Mouse (Mus musculus): ENCODE data around the gene Dnase1l2. TPM values are rescaled to one million over a fixed set of nuclear protein-coding genes. Genes with fewer than 3 reads are reported as not detected.
A peak's percentile ranks its signal among the peaks of the same experiment; 100 is the strongest.

Gene Dnase1l2
- polyA plus RNA-seq, 1 experiment from 2014 or later, result 1.3 TPM

DNA sequence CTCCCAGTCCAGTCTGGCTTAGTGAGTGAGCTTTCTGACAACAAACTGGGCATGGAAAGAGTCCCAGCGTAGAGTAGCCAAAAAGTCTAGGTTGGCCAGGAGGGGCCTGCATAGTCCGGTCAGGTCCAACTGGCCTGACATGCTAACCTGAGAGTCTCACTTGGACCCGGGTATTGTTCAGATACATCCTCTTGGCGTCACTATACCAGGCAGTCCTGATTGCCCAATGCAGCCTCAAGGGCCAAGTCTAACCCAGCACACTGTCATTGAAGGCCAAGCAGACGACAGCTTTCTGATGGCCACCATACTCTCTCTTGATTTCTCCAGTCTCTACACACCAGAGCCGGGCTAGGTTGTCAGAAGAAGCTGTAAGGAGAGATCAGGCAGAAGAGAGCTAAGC lies 32.7 kb upstream of the Dnase1l2 start:
- WGBS, result 91% methylated on average over 6 of the region's 6 CpGs
- no peak for ATAC-seq (replicated peaks; ENCODE audit: low FRiP score)
- Histone ChIP-seq H3K4me1 (replicated peaks; ENCODE audit: control insufficient read depth, insufficient read depth, low read length) (peaks cover 29% of the 10 kb centered on the region), H3K27ac (ENCODE audit: low read depth, low read length) (no peak overlapping the region), H3K27me3 (replicated peaks; ENCODE audit: control insufficient read depth, insufficient read depth, low read length) (no peaks in the 10 kb centered on the region), H3K4me3 (ENCODE audit: low read depth, low read length) (no peak overlapping the region), H3K9ac (ENCODE audit: low read depth, low read length) (no peak overlapping the region), H3K4me2 (no peak overlapping the region), H3K9me3 (ENCODE audit: control insufficient read depth, low read length) (no peaks in the 10 kb centered on the region), H3K36me3 (ENCODE audit: control insufficient read depth, insufficient read depth, low read length) (peaks cover 24% of the 10 kb centered on the region)
- DNase-seq (ENCODE audit: low spot score), result no peak

GRCm38 (mm10) chr17:24474557-24474956 lies 31.7 kb upstream of the Dnase1l2 start:
- ATAC-seq (replicated peaks; ENCODE audit: low FRiP score) (no peak), DNase-seq (ENCODE audit: low spot score) (no peak)
- Histone ChIP-seq H3K36me3 (ENCODE audit: control insufficient read depth, insufficient read depth, low read length) (peaks cover 24% of the 10 kb centered on the region), H3K9ac (ENCODE audit: low read depth, low read length) (no peak overlapping the region), H3K4me2 (no peak overlapping the region), H3K9me3 (ENCODE audit: control insufficient read depth, low read length) (no peaks in the 10 kb centered on the region), H3K4me3 (ENCODE audit: low read depth, low read length) (no peak overlapping the region), H3K4me1 (replicated peaks; ENCODE audit: control insufficient read depth, insufficient read depth, low read length) (peaks cover 26% of the 10 kb centered on the region), H3K27ac (ENCODE audit: low read depth, low read length) (no peak overlapping the region), H3K27me3 (replicated peaks; ENCODE audit: control insufficient read depth, insufficient read depth, low read length) (no peaks in the 10 kb centered on the region)
- WGBS, result 78% methylated on average over 5 of the region's 5 CpGs

DNA sequence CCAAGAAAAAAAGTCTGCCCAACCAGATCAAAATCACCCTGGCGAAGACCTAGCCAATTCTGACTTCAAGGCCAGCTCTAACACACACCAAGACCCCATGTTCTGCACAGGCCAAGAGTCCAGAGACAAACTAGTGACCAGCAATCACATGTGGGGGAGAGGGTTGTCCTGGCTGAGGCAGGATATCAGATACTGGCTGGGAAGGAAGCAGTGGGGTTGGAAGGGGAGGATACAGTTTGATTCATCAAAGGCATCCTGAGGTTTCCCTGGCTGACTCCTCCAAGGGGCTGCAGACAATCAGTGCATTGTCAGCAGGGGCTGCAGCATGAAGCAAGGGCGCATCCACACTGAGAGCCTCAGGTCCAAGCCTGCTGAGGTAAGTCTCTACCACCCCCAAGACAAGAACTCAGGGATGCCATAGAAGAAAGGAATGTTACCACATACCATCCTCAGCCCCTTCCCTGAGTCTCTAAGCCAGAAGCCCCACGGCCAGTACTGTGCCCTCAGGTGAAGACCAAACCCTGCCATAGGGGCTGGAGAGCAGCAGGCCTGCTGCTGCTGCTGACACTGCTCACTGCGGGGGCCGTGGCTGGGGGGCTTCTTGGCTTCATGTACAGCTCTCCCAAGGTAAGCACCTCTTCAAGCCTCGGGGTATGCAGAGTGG lies 30.8 kb upstream of the Dnase1l2 start, which contains the start of gene Bricd5:
Gene Bricd5, plus strand, starts transcription at position 273 of the 664 bp plus-strand sequence.
- Histone ChIP-seq H3K9me3 (ENCODE audit: control insufficient read depth, low read length) (no peaks in the 10 kb centered on the region), H3K36me3 (ENCODE audit: control insufficient read depth, insufficient read depth, low read length) (peaks cover 24% of the 10 kb centered on the region), H3K4me1 (replicated peaks; ENCODE audit: control insufficient read depth, insufficient read depth, low read length) (peaks cover 26% of the 10 kb centered on the region), H3K27ac (ENCODE audit: low read depth, low read length) (peak within 1 kb of the TSS; percentile 28; the same call in 1 of the 2 replicates), H3K9ac (ENCODE audit: low read depth, low read length) (peak within 1 kb of the TSS; percentile 99; the same call in 1 of the 2 replicates), H3K4me2 (peak within 1 kb of the TSS; percentile 98), H3K4me3 (ENCODE audit: low read depth, low read length) (peak within 1 kb of the TSS; percentile 89), H3K27me3 (replicated peaks; ENCODE audit: control insufficient read depth, insufficient read depth, low read length) (no peaks in the 10 kb centered on the region)
- ATAC-seq (replicated peaks; ENCODE audit: low FRiP score) (no peak), DNase-seq (ENCODE audit: low spot score) (no peak)
- WGBS, result 79% methylated on average over 6 of the region's 6 CpGs

DNA sequence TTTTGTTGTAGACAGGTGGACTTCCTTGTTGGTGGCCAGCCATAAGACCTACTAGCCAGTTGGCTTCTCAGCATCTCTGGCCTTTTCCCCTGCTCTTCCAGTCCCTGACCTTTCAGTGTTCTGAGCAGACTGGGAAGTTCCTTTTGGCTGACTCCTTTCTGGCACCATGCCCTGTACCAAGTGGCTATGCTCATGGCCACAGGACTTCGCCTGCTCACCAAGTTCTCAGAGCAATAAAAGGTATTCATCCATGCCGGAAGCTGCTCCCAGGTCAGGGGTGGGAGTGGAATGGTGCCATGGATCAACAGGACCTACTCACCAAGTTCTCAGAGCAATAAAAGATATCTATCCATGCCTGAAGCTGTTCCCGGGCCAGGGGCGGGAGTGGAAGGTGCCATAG lies 29.6 kb upstream of the Dnase1l2 start:
- H3K4me1 ChIP-seq (replicated peaks; ENCODE audit: control insufficient read depth, insufficient read depth, low read length), result peaks cover 16% of the 10 kb centered on the region
- H3K27me3 ChIP-seq (replicated peaks; ENCODE audit: control insufficient read depth, insufficient read depth, low read length), result no peaks in the 10 kb centered on the region
- DNase-seq (ENCODE audit: low spot score) (no peak), ATAC-seq (replicated peaks; ENCODE audit: low FRiP score) (no peak)
- WGBS, result 88% methylated on average over 4 of the region's 4 CpGs
- H3K9ac ChIP-seq (ENCODE audit: low read depth, low read length), result peak overlapping the region; percentile 99
- peaks cover 24% of the 10 kb centered on the region for H3K36me3 ChIP-seq (ENCODE audit: control insufficient read depth, insufficient read depth, low read length)
- peak overlapping the region; percentile 28; the same call in 1 of the 2 replicates for H3K27ac ChIP-seq (ENCODE audit: low read depth, low read length)
- H3K4me2 ChIP-seq, result peak overlapping the region; percentile 98
- peak overlapping the region; percentile 89 for H3K4me3 ChIP-seq (ENCODE audit: low read depth, low read length)
- H3K9me3 ChIP-seq (ENCODE audit: control insufficient read depth, low read length), result no peaks in the 10 kb centered on the region

- under 1% methylated on average over 68 of the region's 68 CpGs for WGBS
Measured at GRCm38 (mm10) chr17:24470701-24471527, 28.0 kb upstream of the Dnase1l2 start.

GRCm38 (mm10) chr17:24469910-24470602 lies 27.2 kb upstream of the Dnase1l2 start, which contains the start of the genes E4f1 and Pgp:
E4f1 (minus strand) TSS chr17:24470313.
Pgp (plus strand) TSS chr17:24470392.
- peak within 1 kb of the TSS; percentile 99 for H3K9ac ChIP-seq (ENCODE audit: low read depth, low read length)
- peak; percentile 97 for ATAC-seq (replicated peaks; ENCODE audit: low FRiP score)
- peak within 1 kb of the TSS; percentile 89 for H3K4me3 ChIP-seq (ENCODE audit: low read depth, low read length)
- peak; percentile 98 for DNase-seq (ENCODE audit: low spot score)
- no peaks in the 10 kb centered on the region for H3K27me3 ChIP-seq (replicated peaks; ENCODE audit: control insufficient read depth, insufficient read depth, low read length)
- H3K9me3 ChIP-seq (ENCODE audit: control insufficient read depth, low read length), result no peaks in the 10 kb centered on the region
- H3K36me3 ChIP-seq (ENCODE audit: control insufficient read depth, insufficient read depth, low read length), result peaks cover 13% of the 10 kb centered on the region; the same call in 1 of the 2 replicates
- WGBS, result under 1% methylated on average over 75 of the region's 75 CpGs
- peak within 1 kb of the TSS; percentile 98 for H3K4me2 ChIP-seq
- H3K4me1 ChIP-seq (replicated peaks; ENCODE audit: control insufficient read depth, insufficient read depth, low read length), result peaks cover 16% of the 10 kb centered on the region
- peak within 1 kb of the TSS; percentile 95 for H3K27ac ChIP-seq (ENCODE audit: low read depth, low read length)

More at GRCm38 (mm10) chr17:24470701-24471527, 28.0 kb upstream of the Dnase1l2 start:
- H3K27ac ChIP-seq (ENCODE audit: low read depth, low read length), result peak overlapping the region; percentile 95
- peak; percentile 44 for ATAC-seq (replicated peaks; ENCODE audit: low FRiP score)
- H3K9me3 ChIP-seq (ENCODE audit: control insufficient read depth, low read length), result no peaks in the 10 kb centered on the region
- H3K27me3 ChIP-seq (replicated peaks; ENCODE audit: control insufficient read depth, insufficient read depth, low read length), result no peaks in the 10 kb centered on the region
- peak overlapping the region; percentile 89 for H3K4me3 ChIP-seq (ENCODE audit: low read depth, low read length)
- peaks cover 16% of the 10 kb centered on the region for H3K4me1 ChIP-seq (replicated peaks; ENCODE audit: control insufficient read depth, insufficient read depth, low read length)
- peak overlapping the region; percentile 98 for H3K4me2 ChIP-seq
- H3K9ac ChIP-seq (ENCODE audit: low read depth, low read length), result peak overlapping the region; percentile 99
- peak; percentile 64 for DNase-seq (ENCODE audit: low spot score)
- H3K36me3 ChIP-seq (ENCODE audit: control insufficient read depth, insufficient read depth, low read length), result peaks cover 15% of the 10 kb centered on the region; the same call in 1 of the 2 replicates

DNA sequence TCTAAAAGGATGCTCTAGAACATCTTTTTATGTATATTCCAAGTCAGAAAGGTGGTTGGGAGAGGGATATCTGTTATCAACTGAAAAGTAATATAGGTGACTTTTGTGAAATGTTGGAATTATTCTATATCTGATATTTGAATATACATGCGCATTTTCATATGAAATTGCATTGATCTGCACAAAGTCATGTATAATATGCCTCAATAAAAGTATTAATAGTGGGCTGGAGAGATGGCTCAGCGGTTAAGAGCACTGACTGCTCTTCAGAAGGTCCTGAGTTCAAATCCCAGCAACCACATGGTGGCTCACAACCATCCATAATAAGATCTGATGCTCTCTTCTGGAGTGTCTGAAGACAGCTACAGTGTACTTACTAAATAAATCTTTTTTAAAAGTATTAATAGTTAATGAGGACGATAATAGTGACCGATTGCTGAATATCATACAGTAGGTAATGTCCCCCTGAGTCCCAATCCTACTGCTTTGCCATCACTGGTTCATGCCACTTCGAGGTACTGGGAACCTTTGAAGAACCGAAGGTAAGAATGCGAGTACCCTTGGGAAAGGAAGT lies 26.5 kb upstream of the Dnase1l2 start:
- no peak for ATAC-seq (replicated peaks; ENCODE audit: low FRiP score)
- peak overlapping the region; percentile 95 for H3K27ac ChIP-seq (ENCODE audit: low read depth, low read length)
- no peak for DNase-seq (ENCODE audit: low spot score)
- H3K9ac ChIP-seq (ENCODE audit: low read depth, low read length), result peak overlapping the region; percentile 99
- peak overlapping the region; percentile 89 for H3K4me3 ChIP-seq (ENCODE audit: low read depth, low read length)
- WGBS, result 15% methylated on average over 7 of the region's 7 CpGs
- no peaks in the 10 kb centered on the region for H3K9me3 ChIP-seq (ENCODE audit: control insufficient read depth, low read length)
- H3K27me3 ChIP-seq (replicated peaks; ENCODE audit: control insufficient read depth, insufficient read depth, low read length), result no peaks in the 10 kb centered on the region
- H3K4me1 ChIP-seq (replicated peaks; ENCODE audit: control insufficient read depth, insufficient read depth, low read length), result peaks cover 16% of the 10 kb centered on the region
- H3K36me3 ChIP-seq (ENCODE audit: control insufficient read depth, insufficient read depth, low read length), result peaks cover 11% of the 10 kb centered on the region; the same call in 1 of the 2 replicates
- H3K4me2 ChIP-seq, result peak overlapping the region; percentile 98

Data from liver, embryonic 11.5 days (tissue).